Mouse (Mus musculus): ENCODE measurements around the gene Lrtm1.

The Lrtm1 gene

DNA sequence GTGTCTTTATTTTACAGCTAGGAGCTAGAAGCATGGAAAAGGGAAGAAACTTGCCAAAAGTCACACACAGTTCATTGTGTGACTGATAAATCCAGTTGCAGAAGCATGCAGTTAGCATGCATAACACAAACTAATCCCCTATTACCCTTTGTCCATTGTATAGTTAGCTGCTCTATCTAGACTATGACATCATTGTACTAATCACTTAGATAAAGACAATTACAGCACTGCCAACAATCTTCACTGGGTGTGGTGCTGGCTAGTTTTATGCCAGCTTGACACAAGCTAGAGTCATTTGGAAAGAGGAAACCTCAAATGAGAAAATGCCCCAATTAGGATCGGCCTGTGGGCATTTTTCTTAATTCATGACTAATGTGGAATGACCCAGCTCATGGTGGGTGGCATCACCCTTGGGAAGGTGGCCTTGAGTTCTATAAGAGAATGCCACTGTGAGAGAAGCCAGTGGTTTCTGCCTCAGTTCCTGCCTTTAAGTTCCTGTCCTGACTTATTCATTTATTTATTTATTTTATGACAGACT is 13.9 kb downstream of the Lrtm1 start:
- DNase-seq (ENCODE audit: low read depth), result no peak

- DNase-seq (ENCODE audit: low read depth), result no peak
These were observed 20.2 kb downstream of the Lrtm1 start for GRCm38 (mm10) chr14:29038246-29038645.

- no peak for DNase-seq (ENCODE audit: low read depth)
These were observed 22.8 kb downstream of the Lrtm1 start for GRCm38 (mm10) chr14:29040606-29041364.

- DNase-seq (ENCODE audit: low read depth), result no peak
These were observed 23.5 kb downstream of the Lrtm1 start for GRCm38 (mm10) chr14:29041498-29041897.

GRCm38 (mm10) chr14:29042355-29042754 is 24.3 kb downstream of the Lrtm1 start:
- DNase-seq (ENCODE audit: low read depth), result no peak

GRCm38 (mm10) chr14:29051951-29052835 is 34.2 kb downstream of the Lrtm1 start:
- DNase-seq (ENCODE audit: low read depth), result no peak

DNA sequence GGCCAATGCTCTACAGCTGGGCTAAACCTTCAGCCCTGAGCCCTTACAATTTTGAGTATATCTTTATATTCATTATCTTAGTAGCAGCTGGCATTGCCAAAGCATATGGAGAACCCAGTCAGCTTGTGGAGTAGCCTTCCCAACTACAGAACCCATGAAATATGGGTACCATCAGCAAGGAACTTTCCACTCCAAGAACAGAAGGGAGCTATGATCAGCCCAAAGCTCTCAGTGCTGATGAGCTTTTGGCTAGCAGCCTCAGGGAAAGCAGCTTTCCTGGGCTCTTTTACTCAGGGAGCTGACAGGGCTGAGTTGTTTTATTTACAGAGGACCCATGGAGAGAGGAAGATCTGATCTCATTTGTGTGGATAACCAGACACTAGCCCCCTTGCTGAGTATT is 42.7 kb downstream of the Lrtm1 start:
- DNase-seq (ENCODE audit: low read depth), result no peak

DNA sequence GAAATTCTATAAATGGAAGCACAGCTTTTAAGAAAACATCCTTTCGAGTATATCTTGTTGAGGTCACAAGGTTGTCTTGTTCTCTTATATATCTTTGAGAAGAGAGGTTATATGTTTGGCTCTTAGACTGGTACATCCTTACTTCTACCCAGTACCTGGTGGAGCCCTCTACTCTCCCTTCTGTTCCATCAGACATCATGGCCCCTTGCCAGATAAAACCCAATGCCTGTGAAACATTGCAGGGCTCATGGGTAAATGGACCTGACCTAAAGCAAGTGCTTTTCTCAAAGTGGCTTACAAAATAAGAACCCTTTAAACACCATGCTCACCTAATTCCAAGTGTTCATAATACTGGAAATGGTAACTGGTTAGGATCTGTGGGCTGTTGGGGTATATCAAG is 43.5 kb downstream of the Lrtm1 start:
- DNase-seq (ENCODE audit: low read depth), result no peak

- DNase-seq (ENCODE audit: low read depth), result no peak
These were observed 44.7 kb downstream of the Lrtm1 start for GRCm38 (mm10) chr14:29062676-29063075.

DNA sequence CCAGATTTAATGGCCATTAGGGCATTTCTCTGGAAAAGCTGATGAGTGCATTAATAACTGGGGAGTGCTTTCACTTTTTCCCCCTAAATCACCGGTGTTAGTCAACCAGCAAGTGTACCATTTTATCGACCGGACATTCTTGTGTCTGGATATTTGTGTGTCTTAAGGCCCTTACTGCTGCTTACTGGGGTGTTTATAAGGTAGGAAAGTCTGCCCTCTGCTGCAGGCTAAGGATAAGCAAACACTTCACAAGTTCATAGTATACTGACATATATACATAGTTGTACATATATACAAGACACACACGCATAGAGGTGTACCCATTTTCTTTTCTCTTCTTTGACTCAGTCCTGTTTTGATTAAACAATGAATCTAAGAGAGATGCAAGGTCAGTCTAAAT is 55.7 kb downstream of the Lrtm1 start:
- no peak for DNase-seq (ENCODE audit: low read depth)

DNA sequence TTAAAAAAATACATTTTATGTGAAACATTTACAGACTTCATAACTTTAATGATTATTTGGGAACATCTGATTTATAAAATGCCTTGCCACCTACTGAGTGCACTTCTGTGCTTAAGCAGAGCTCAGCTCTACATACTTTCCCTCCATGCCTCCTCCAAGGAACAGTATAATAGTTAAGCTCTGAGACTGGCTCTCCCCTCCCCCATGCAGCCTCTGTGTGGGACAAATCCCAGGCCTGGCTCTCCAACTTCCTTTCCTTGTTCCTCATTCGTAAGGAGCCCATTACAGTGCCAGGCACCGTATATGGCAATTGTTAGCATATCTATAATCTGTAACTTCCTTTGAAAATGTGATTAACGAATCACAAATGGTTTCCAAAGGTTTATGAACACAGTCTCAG is 59.4 kb downstream of the Lrtm1 start:
- no peak for DNase-seq (ENCODE audit: low read depth)

DNA sequence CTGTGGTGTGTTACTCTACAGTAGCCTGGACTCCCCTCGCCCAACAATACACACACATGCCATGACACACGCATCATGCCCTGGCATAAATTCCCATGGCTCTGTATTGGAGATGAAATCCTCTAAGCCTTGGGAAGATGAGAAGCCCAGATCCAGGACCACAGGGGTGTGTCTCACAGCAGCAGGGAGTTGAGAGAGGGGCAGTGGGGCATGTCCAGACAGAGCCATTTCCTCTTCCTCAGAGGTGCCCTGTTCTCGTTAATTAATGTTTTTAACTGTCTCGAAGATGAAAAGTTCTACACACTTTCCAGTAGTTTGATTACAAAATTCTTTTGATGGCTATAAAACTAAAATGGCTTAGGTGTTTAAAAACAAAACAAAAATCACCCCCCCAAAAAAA is 62.2 kb downstream of the Lrtm1 start:
- DNase-seq (ENCODE audit: low read depth), result no peak

DNA sequence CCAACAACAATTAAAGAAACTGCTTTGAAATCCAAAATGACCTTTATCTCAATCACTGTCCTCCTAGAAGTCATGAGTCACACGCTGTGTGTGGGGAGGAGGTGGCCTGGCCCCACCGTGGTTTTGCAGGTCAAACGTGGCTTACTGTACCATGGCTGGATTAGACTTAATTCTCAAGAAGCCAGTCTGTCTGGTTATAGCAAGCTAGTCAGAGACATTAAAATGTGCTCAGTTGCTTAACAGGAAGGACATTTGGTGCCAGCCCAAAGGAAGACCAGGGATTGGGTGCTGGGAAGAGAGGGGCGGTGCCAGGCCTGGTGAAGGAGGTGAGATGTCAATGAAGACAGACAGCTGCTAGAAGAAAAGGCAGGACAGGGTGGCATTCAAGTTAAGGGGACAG is 62.6 kb downstream of the Lrtm1 start:
- DNase-seq (ENCODE audit: low read depth), result no peak

DNA sequence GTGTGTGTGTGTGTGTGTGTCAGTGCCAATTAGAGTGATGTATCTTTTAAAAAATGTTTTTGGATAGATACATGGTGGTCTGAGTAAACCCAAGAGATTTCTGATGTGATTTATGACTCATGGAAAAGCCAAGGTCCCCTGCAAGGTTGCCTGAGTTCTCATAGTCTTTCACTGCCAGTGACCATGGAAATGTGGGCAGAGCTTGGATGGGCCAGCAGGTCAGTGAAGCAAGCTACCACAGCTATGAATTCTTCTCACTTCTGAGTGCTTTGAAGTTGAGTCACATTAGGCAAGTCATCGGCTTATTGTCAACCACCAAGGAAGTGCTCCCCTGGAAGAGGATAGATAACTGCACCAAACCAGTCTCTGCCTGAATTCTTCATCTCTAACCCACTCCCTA is 64.2 kb downstream of the Lrtm1 start:
- no peak for DNase-seq (ENCODE audit: low read depth)

Data from c-Kit-positive CD71-negative TER-119-negative erythroid progenitor cells, embryonic 14.5 days (primary cell).